Mouse (Mus musculus) heart, embryonic 14.5 days (tissue): Measurements from ENCODE around the gene Brat1. TPM values are rescaled to one million over a fixed set of nuclear protein-coding genes. Genes with fewer than 3 reads are reported as not detected.

Experiments used
- ATAC-seq: fragments of 200-750 bp; cut with Nextera tagmentation; 2 replicates; pipeline ENCODE4 v1.8.0; 2017; ENCODE audit warnings: low read depth, moderate TSS enrichment; ENCODE audit not compliant: insufficient number of reproducible peaks, insufficient read depth, low FRiP score
- H3K27ac ChIP-seq, 2 experiments: fragments of 200-500 bp in 1 of 2; fragments of 300-500 bp in 1 of 2; sonication (generic) in 1 of 2; replicated peaks in 1 of 2; 2 replicates each; pipeline ENCODE4 v1.5.1; 2012 to 2014; ENCODE audit warnings: low read depth in 2 of 2, low read length in 2 of 2, control low read depth in 1 of 2, mild to moderate bottlenecking in 1 of 2, mixed read lengths in 1 of 2; ENCODE audit not compliant: control insufficient read depth in 1 of 2, insufficient read depth in 1 of 2
- H3K27me3 ChIP-seq: fragments of 300-500 bp; sonication (generic); 2 replicates; pipeline ENCODE4 v1.6.1; 2014; ENCODE audit warnings: mild to moderate bottlenecking, low read length, control low read depth; ENCODE audit not compliant: control insufficient read depth, insufficient read depth
- H3K36me3 ChIP-seq: fragments of 300-500 bp; sonication (generic); 2 replicates; pipeline ENCODE4 v1.6.1; 2014; ENCODE audit warnings: mild to moderate bottlenecking, control low read depth, low read length, mixed read lengths; ENCODE audit not compliant: control insufficient read depth, insufficient read depth
- H3K4me1 ChIP-seq, 2 experiments: fragments of 200-500 bp in 1 of 2; fragments of 300-500 bp in 1 of 2; sonication (generic) in 1 of 2; 2 replicates each; pipeline ENCODE4 v1.6.1; 2012 to 2014; ENCODE audit warnings: low read length in 2 of 2, control low read depth in 1 of 2, mixed read lengths in 1 of 2; ENCODE audit not compliant: control insufficient read depth in 2 of 2, insufficient read depth in 2 of 2
- H3K4me2 ChIP-seq: fragments of 300-500 bp; sonication (generic); 2 replicates; pipeline ENCODE4 v1.6.1; 2014; ENCODE audit warnings: mild to moderate bottlenecking, low read length
- H3K4me3 ChIP-seq, 2 experiments: fragments of 200-500 bp in 1 of 2; fragments of 300-500 bp in 1 of 2; sonication (generic) in 1 of 2; 2 replicates each; pipeline ENCODE4 v1.5.1; 2012 to 2014; ENCODE audit warnings: low read length in 2 of 2, mild to moderate bottlenecking in 2 of 2, control low read depth in 1 of 2, low read depth in 1 of 2, moderate library complexity in 1 of 2; ENCODE audit not compliant: control insufficient read depth in 1 of 2, insufficient read depth in 1 of 2
- H3K9ac ChIP-seq: fragments of 300-500 bp; sonication (generic); 2 replicates; pipeline ENCODE4 v1.6.1; 2014; ENCODE audit warnings: mild to moderate bottlenecking, low read length
- H3K9me3 ChIP-seq: fragments of 300-500 bp; sonication (generic); 2 replicates; pipeline ENCODE4 v1.6.1; 2016; ENCODE audit warnings: low read length, control low read depth; ENCODE audit not compliant: control insufficient read depth
- WGBS: fragments of 180-500 bp; shearing (Covaris S2); extraction: QIAGEN DNeasy Blood & Tissue Kit; methylation state at CpG from one replicate; pipeline ENCODE4 v1.1.7; 2014; 5-methylcytosine and 5-hydroxymethylcytosine counted together
- polyA plus RNA-seq: library from polyadenylated mRNA; unstranded; fragments of >200 nt; fragmentation: Nextera tagmentation; extraction: Ambion mirVana; gene quantifications from 2 replicates; pipeline ENCODE4 v1.2.1, GENCODE M21; 2014

Gene Brat1
- polyA plus RNA-seq, result 8.9 and 9.4 TPM in 2 replicates

- Histone ChIP-seq H3K9me3 (no peaks in the 10 kb centered on the region), H3K27me3 (no peaks in the 10 kb centered on the region), H3K36me3 (peaks cover 19% of the 10 kb centered on the region), H3K27ac (peak within 1 kb of the TSS; percentile 92 to 98), H3K9ac (peak within 1 kb of the TSS; percentile 90), H3K4me1 (peaks cover 14 to 29% of the 10 kb centered on the region in 2 experiments), H3K4me3 (peak within 1 kb of the TSS; percentile 65 to 79), H3K4me2 (peak within 1 kb of the TSS; percentile 89)
- peak; percentile 94 for ATAC-seq
- WGBS, result under 1% methylated on average over 68 of the region's 69 CpGs
These were observed at the start of gene Brat1 for GRCm38 (mm10) chr5:140704378-140705251. Gene Brat1, plus strand, starts transcription at chr5:140705011.

GRCm38 (mm10) chr5:140659607-140660272 lies 45.1 kb upstream of the Brat1 start:
- 58% methylated on average over 16 of the region's 16 CpGs for WGBS

GRCm38 (mm10) chr5:140660398-140660797 lies 44.4 kb upstream of the Brat1 start:
- H3K9ac ChIP-seq, result no peak overlapping the region
- no peak for ATAC-seq
- H3K36me3 ChIP-seq, result no peaks in the 10 kb centered on the region
- no peaks in the 10 kb centered on the region for H3K9me3 ChIP-seq
- H3K4me2 ChIP-seq, result no peak overlapping the region
- no peak overlapping the region for H3K27ac ChIP-seq
- no peaks in the 10 kb centered on the region for H3K27me3 ChIP-seq
- H3K4me1 ChIP-seq, result peaks cover 20 to 31% of the 10 kb centered on the region in 2 experiments
- WGBS, result 87% methylated on average over 1 of the region's 1 CpGs
- H3K4me3 ChIP-seq, result no peak overlapping the region

More at GRCm38 (mm10) chr5:140659607-140660272, 45.1 kb upstream of the Brat1 start:
- H3K4me3 ChIP-seq, result no peak overlapping the region
- H3K9ac ChIP-seq, result no peak overlapping the region
- H3K27me3 ChIP-seq, result no peaks in the 10 kb centered on the region
- H3K27ac ChIP-seq, result no peak overlapping the region
- peaks cover 20 to 31% of the 10 kb centered on the region in 2 experiments for H3K4me1 ChIP-seq
- no peaks in the 10 kb centered on the region for H3K9me3 ChIP-seq
- H3K4me2 ChIP-seq, result no peak overlapping the region
- no peak for ATAC-seq
- no peaks in the 10 kb centered on the region for H3K36me3 ChIP-seq

- no peak for ATAC-seq
- Histone ChIP-seq H3K4me3 (no peak overlapping the region; a peak in 1 of 4 replicates), H3K9me3 (no peaks in the 10 kb centered on the region), H3K9ac (peak overlapping the region; percentile 57), H3K27ac (peak overlapping the region; percentile 68 to 76), H3K36me3 (no peaks in the 10 kb centered on the region), H3K4me1 (peaks cover 20 to 31% of the 10 kb centered on the region in 2 experiments), H3K4me2 (peak overlapping the region; percentile 47), H3K27me3 (no peaks in the 10 kb centered on the region)
- WGBS, result 40% methylated on average over 8 of the region's 8 CpGs
These were observed 43.4 kb upstream of the Brat1 start for GRCm38 (mm10) chr5:140661427-140661826.

GRCm38 (mm10) chr5:140661875-140662643 lies 42.8 kb upstream of the Brat1 start:
- 30% methylated on average over 12 of the region's 12 CpGs for WGBS
- Histone ChIP-seq H3K4me2 (peak overlapping the region; percentile 47), H3K4me3 (no peak overlapping the region; a peak in 1 of 4 replicates), H3K9me3 (no peaks in the 10 kb centered on the region), H3K36me3 (0 out of 2 replicates have a peak, but pooled peaks cover 3% of the 10 kb centered on the region), H3K27ac (peak overlapping the region; percentile 68 to 76), H3K9ac (peak overlapping the region; percentile 57), H3K27me3 (no peaks in the 10 kb centered on the region), H3K4me1 (peaks cover 20 to 31% of the 10 kb centered on the region in 2 experiments)
- ATAC-seq, result no peak

GRCm38 (mm10) chr5:140662741-140663592 lies 41.8 kb upstream of the Brat1 start:
- Histone ChIP-seq H3K4me3 (no peak overlapping the region), H3K9me3 (no peaks in the 10 kb centered on the region), H3K27me3 (no peaks in the 10 kb centered on the region), H3K27ac (peak overlapping the region in 1 of 2 experiments; percentile 76; a peak in 2 of 4 replicates), H3K4me2 (0 out of 2 replicates have a peak overlapping the region, but pooled peaks have one; percentile 47), H3K4me1 (peaks cover 20 to 31% of the 10 kb centered on the region in 2 experiments), H3K9ac (peak overlapping the region; percentile 57; the same call in 1 of the 2 replicates), H3K36me3 (0 out of 2 replicates have a peak, but pooled peaks cover 3% of the 10 kb centered on the region)
- ATAC-seq, result no peak
- WGBS, result 63% methylated on average over 17 of the region's 17 CpGs
